Mouse (Mus musculus): ENCODE results near the gene Igdcc3. TPM values are rescaled to one million over a fixed set of nuclear protein-coding genes. Genes with fewer than 3 reads are reported as not detected.

Gene Igdcc3
- total and polyA plus RNA-seq, 3 experiments: 0.49 TPM; not detected in 2

DNA sequence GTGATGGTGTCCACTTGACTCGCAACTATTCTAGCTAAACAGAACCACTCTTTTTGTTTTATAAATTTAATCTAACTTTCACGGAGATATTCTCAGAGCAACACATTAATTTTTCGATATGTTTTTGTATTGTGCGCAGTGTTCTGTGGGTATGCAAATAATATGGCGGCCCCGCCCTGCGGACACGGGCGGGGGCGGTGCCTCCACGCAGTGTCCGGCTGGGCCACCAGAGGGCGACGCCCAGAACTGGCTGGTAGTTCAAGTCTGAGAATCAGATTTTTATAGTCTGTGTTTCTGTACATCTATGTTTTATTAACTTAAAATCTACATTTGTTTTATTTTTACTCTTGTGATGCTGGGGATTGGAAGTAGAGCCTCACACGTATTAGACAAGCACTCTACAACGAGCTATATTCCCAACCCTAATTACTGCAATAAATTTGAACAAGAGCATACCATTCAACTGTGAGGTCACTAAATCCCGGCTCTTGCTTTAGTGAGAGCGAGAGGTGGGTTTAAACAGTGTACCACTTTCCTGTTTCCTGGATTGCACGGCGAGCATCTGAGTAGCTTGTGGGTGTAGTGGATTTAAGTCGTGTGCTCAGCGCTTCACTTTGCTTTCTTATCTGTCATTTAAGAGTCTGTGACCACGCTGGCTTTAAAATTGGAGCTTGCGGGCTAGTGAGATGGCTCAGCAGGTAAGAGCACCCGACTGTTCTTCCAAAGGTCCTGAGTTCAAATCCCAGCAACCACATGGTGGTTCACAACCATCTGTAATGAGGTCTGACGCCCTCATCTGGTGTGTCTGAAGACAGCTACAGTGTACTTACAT, 56.0 kb downstream of the Igdcc3 start:
- Histone ChIP-seq H3K9me3 (replicated peaks) (peaks cover 2% of the 10 kb centered on the region; the same call in 1 of the 2 replicates), H3K4me1 (ENCODE audit: insufficient read depth, low read depth, low read length) (peaks cover 48% of the 10 kb centered on the region), H3K4me3 (ENCODE audit: low read depth, low read length) (no peak overlapping the region), H3K27me3 (ENCODE audit: insufficient read depth, low read length) (no peaks in the 10 kb centered on the region), H3K36me3 (replicated peaks) (no peaks in the 10 kb centered on the region)
- no peak for TF ChIP-seq GATA2 (IDR thresholded peaks at IDR 0.05; ENCODE audit: borderline replicate concordance, low read depth, low read length)
- TF ChIP-seq POLR2AphosphoS5 (IDR thresholded peaks at IDR 0.05; ENCODE audit: insufficient replicate concordance, low read depth, low read length): no peak
- peak; percentile 74 for TF ChIP-seq CTCF (IDR thresholded peaks at IDR 0.05; ENCODE audit: low read depth, low read length)
- TF ChIP-seq TAL1 (conservative IDR thresholded peaks at IDR 0.05; ENCODE audit: low read depth, low read length): no peak
- TF ChIP-seq GATA1 (IDR thresholded peaks at IDR 0.05; ENCODE audit: borderline replicate concordance, low read length): no peak
- no peak for ATAC-seq (ENCODE audit: extremely low read depth, insufficient number of reproducible peaks, low FRiP score, poor library complexity, severe bottlenecking)
- DNase-seq (ENCODE audit: low spot score): no peak

DNA sequence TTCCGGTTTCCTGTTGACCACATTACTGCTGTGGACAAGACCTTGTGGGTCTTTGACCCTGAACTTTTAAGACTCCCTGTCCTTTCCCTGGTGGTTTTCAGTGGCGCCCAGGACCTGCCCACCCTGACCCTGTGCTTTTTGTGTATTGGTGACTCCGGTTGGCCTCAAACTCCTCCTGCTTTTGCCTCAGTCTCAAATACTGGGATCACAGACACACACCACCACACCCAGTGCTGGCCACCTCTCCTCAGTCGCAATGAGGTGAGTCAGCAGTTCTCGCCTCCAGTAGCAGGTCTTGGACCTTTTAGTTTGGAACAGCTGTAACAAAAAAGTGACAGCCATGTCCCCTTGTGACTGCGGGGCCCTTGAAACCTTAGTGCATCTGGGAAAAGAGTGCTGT, 56.8 kb downstream of the Igdcc3 start:
- no peak for DNase-seq (ENCODE audit: low spot score)
- Histone ChIP-seq H3K4me3 (ENCODE audit: low read depth, low read length) (no peak overlapping the region; the same call in 1 of the 2 replicates), H3K4me1 (ENCODE audit: insufficient read depth, low read depth, low read length) (peaks cover 55% of the 10 kb centered on the region), H3K36me3 (replicated peaks) (no peaks in the 10 kb centered on the region), H3K9me3 (replicated peaks) (peaks cover 2% of the 10 kb centered on the region; the same call in 1 of the 2 replicates), H3K27me3 (ENCODE audit: insufficient read depth, low read length) (no peaks in the 10 kb centered on the region)
- no peak for ATAC-seq (ENCODE audit: extremely low read depth, insufficient number of reproducible peaks, low FRiP score, poor library complexity, severe bottlenecking)
- no peak for TF ChIP-seq GATA1 (IDR thresholded peaks at IDR 0.05; ENCODE audit: borderline replicate concordance, low read length)
- no peak for TF ChIP-seq GATA2 (IDR thresholded peaks at IDR 0.05; ENCODE audit: borderline replicate concordance, low read depth, low read length)
- no peak for TF ChIP-seq TAL1 (conservative IDR thresholded peaks at IDR 0.05; ENCODE audit: low read depth, low read length)
- TF ChIP-seq POLR2AphosphoS5 (IDR thresholded peaks at IDR 0.05; ENCODE audit: insufficient replicate concordance, low read depth, low read length): no peak
- no peak for TF ChIP-seq CTCF (IDR thresholded peaks at IDR 0.05; ENCODE audit: low read depth, low read length)

DNA sequence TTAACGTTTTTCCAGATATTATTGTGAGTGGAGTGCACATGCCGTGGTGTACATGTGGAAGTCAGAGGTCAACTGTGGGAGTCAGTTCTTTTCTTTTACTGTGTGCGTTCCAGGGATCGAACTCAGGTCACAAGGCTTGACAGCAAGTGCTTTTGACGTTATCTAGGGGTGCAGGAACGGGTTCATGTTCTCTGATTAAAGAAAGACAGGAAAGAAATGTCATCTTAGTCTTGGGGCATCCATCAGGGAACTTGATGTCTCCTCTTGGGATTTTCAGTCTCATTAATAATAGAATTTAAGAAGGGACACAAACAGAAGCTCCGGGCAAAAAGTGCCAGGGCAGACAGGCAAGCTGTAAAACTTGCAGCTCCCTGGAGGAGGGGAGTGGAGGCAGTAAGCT, 58.7 kb downstream of the Igdcc3 start:
- ATAC-seq (ENCODE audit: extremely low read depth, insufficient number of reproducible peaks, low FRiP score, poor library complexity, severe bottlenecking): no peak
- Histone ChIP-seq H3K9me3 (replicated peaks) (peaks cover 2% of the 10 kb centered on the region; the same call in 1 of the 2 replicates), H3K27me3 (ENCODE audit: insufficient read depth, low read length) (no peaks in the 10 kb centered on the region), H3K4me1 (ENCODE audit: insufficient read depth, low read depth, low read length) (peaks cover 59% of the 10 kb centered on the region), H3K4me3 (ENCODE audit: low read depth, low read length) (no peak overlapping the region), H3K36me3 (replicated peaks) (no peaks in the 10 kb centered on the region)
- no peak for DNase-seq (ENCODE audit: low spot score)
- TF ChIP-seq TAL1 (conservative IDR thresholded peaks at IDR 0.05; ENCODE audit: low read depth, low read length): no peak
- no peak for TF ChIP-seq GATA2 (IDR thresholded peaks at IDR 0.05; ENCODE audit: borderline replicate concordance, low read depth, low read length)
- TF ChIP-seq CTCF (IDR thresholded peaks at IDR 0.05; ENCODE audit: low read depth, low read length): no peak
- no peak for TF ChIP-seq POLR2AphosphoS5 (IDR thresholded peaks at IDR 0.05; ENCODE audit: insufficient replicate concordance, low read depth, low read length)
- no peak for TF ChIP-seq GATA1 (IDR thresholded peaks at IDR 0.05; ENCODE audit: borderline replicate concordance, low read length)

DNA sequence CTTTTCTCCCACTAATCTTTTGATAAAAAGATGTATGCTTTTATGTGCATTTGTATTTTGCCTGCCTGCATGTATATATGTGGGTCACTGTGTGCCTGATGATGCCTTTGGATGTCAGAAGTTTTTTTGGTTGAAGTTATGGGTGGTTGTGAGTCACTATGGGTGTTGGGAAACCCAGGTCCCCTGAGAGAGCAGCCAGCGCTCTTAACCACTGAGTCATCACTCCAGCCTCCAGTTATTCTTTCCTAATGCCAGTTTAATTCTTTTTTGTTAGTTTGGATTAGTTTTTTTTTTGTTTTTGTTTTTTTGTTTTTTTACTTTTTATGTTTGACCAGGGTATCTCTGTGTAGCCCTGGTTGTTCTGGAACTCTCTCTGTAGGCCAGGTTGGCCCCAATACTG, 59.6 kb downstream of the Igdcc3 start:
- no peak overlapping the region for H3K4me3 ChIP-seq (ENCODE audit: low read depth, low read length)
- H3K36me3 ChIP-seq (replicated peaks): no peaks in the 10 kb centered on the region
- ATAC-seq (ENCODE audit: extremely low read depth, insufficient number of reproducible peaks, low FRiP score, poor library complexity, severe bottlenecking) (no peak), DNase-seq (ENCODE audit: low spot score) (no peak)
- no peaks in the 10 kb centered on the region for H3K9me3 ChIP-seq (replicated peaks)
- TF ChIP-seq TAL1 (conservative IDR thresholded peaks at IDR 0.05; ENCODE audit: low read depth, low read length): no peak
- no peak for TF ChIP-seq GATA2 (IDR thresholded peaks at IDR 0.05; ENCODE audit: borderline replicate concordance, low read depth, low read length)
- TF ChIP-seq POLR2AphosphoS5 (IDR thresholded peaks at IDR 0.05; ENCODE audit: insufficient replicate concordance, low read depth, low read length): peak; percentile 89; the same call in 1 of the 2 replicates
- TF ChIP-seq CTCF (IDR thresholded peaks at IDR 0.05; ENCODE audit: low read depth, low read length): no peak
- TF ChIP-seq GATA1 (IDR thresholded peaks at IDR 0.05; ENCODE audit: borderline replicate concordance, low read length): no peak
- H3K4me1 ChIP-seq (ENCODE audit: insufficient read depth, low read depth, low read length): peaks cover 59% of the 10 kb centered on the region
- no peaks in the 10 kb centered on the region for H3K27me3 ChIP-seq (ENCODE audit: insufficient read depth, low read length)

DNA sequence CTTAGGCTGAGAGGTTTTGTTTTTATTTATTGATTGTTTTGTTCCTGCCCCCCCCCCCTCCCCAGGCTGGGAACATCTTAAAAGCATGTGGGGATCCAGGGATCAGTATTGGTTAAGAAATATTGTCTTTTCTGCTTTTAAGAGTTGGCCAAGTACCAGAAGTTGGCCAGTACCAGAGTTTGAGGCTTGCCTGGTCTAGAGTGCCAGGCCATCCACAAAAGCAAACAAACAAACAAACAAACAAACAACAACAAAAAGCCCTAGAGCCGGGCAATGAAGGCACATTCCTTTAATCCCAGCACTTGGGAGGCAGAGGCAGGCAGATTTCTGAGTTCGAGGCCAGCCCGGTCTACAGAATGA, 60.0 kb downstream of the Igdcc3 start:
- TF ChIP-seq CTCF (IDR thresholded peaks at IDR 0.05; ENCODE audit: low read depth, low read length) (no peak), GATA2 (IDR thresholded peaks at IDR 0.05; ENCODE audit: borderline replicate concordance, low read depth, low read length) (no peak), GATA1 (IDR thresholded peaks at IDR 0.05; ENCODE audit: borderline replicate concordance, low read length) (no peak), POLR2AphosphoS5 (IDR thresholded peaks at IDR 0.05; ENCODE audit: insufficient replicate concordance, low read depth, low read length) (no peak; the same call in 1 of the 2 replicates), TAL1 (conservative IDR thresholded peaks at IDR 0.05; ENCODE audit: low read depth, low read length) (no peak)
- no peak for ATAC-seq (ENCODE audit: extremely low read depth, insufficient number of reproducible peaks, low FRiP score, poor library complexity, severe bottlenecking)
- no peak for DNase-seq (ENCODE audit: low spot score)
- Histone ChIP-seq H3K36me3 (replicated peaks) (no peaks in the 10 kb centered on the region), H3K4me3 (ENCODE audit: low read depth, low read length) (no peak overlapping the region), H3K4me1 (ENCODE audit: insufficient read depth, low read depth, low read length) (peaks cover 61% of the 10 kb centered on the region), H3K27me3 (ENCODE audit: insufficient read depth, low read length) (no peaks in the 10 kb centered on the region), H3K9me3 (replicated peaks) (no peaks in the 10 kb centered on the region)

DNA sequence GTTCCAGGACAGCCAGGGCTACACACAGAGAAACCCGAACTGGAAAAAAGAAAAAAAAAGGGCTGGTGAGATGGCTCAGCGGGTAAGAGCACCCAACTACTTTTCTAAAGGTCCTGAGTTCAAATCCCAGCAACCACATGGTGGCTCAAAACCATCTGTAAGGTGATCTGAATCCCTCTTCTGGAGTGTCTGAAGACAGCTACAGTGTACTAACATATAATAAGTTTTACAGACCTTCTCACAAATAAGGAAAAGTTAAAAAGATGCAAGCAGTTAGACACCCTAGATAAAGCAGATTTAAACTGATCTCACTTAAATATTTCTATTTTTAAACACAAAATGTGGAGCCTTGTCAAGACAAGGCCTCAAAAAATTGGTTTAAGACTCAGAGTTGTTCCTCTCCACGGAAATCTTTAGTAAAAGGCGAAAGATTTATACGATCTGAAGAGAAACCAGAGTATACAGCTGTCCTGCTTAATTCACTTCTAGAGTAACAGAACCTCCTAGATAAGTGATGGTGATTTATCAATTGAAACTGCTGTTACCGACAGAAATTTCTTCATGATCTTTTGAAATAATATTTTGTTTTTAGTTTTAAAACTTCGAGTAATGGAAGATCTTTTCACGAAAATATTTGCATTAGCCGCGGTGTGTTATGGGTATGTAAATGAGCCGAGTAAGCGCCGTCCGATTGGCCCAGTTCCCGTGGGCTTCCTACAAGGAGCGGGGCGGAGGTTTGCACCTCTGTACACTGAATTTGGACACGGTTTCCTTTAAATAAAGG, 60.6 kb downstream of the Igdcc3 start:
- Histone ChIP-seq H3K27me3 (ENCODE audit: insufficient read depth, low read length) (no peaks in the 10 kb centered on the region), H3K9me3 (replicated peaks) (no peaks in the 10 kb centered on the region), H3K36me3 (replicated peaks) (no peaks in the 10 kb centered on the region), H3K4me1 (ENCODE audit: insufficient read depth, low read depth, low read length) (peaks cover 65% of the 10 kb centered on the region), H3K4me3 (ENCODE audit: low read depth, low read length) (peak overlapping the region; percentile 38; the same call in 1 of the 2 replicates)
- peak; percentile 70 for DNase-seq (ENCODE audit: low spot score)
- TF ChIP-seq TAL1 (conservative IDR thresholded peaks at IDR 0.05; ENCODE audit: low read depth, low read length) (no peak), POLR2AphosphoS5 (IDR thresholded peaks at IDR 0.05; ENCODE audit: insufficient replicate concordance, low read depth, low read length) (peak; percentile 99), CTCF (IDR thresholded peaks at IDR 0.05; ENCODE audit: low read depth, low read length) (no peak)
- peak; percentile 77 for ATAC-seq (ENCODE audit: extremely low read depth, insufficient number of reproducible peaks, low FRiP score, poor library complexity, severe bottlenecking)
